Mouse (Mus musculus): ENCODE data around the gene Dennd4a.

Gene Dennd4a

GRCm38 (mm10) chr9:64957276-64957675, 146.1 kb downstream of the Dennd4a start:
- DNase-seq (ENCODE audit: low read depth, low spot score) = no peak

DNA sequence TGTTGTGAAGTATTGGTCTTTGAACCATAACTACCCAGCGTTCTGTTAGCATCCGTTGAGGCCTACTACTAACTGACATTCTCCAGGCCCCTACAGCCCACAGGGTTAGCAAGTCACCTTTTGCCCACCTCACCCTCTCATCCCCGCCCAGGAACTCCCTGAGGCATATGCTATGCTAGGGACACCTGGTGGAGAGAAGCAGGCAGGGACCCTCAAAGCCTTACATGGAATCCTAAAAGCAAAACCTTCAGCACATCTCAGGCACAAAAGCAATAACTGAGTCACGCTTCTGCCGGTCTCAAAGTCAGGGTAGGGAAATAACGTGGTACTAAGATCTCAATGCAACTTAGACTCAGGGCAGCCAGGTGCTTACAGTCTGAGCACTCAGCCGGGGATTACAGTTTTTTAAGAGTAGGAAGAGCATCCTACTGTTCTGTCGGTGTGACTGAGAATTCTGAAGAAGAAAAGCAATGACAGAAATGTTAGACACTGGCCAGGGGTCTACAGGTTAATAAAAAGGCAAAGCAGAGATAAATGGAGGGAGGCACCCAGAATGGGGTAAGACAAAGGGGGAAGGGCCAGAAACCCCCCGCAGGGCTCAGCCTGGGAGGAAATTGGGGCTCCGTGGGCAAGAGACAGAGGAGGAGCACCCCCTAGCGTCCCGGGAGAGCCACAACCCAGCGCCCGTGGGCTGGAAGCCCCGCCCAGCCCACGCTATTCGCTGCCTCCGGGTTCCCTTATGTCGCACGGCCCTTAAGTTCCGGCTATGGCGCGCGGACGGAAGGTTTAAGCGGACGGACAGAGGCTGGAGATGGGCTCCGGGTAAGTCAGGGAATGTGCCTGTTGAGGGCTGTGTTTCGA, 149.2 kb downstream of the Dennd4a start, which contains the start of gene Ints14:
Gene Ints14, plus strand, starts transcription at position 789 of the 861 bp plus-strand sequence.
- DNase-seq (ENCODE audit: low read depth, low spot score) = peak; percentile 97

GRCm38 (mm10) chr9:64960978-64961320, 149.8 kb downstream of the Dennd4a start:
- DNase-seq (ENCODE audit: low read depth, low spot score) = no peak

All from forelimb bud, embryonic 11.5 days (tissue).